Mouse (Mus musculus): ENCODE data around the gene St3gal6.

The St3gal6 gene

GRCm38 (mm10) chr16:58430246-58430645 lies 93.8 kb downstream of the St3gal6 start:
- no peak for DNase-seq (ENCODE audit: low spot score)

DNA sequence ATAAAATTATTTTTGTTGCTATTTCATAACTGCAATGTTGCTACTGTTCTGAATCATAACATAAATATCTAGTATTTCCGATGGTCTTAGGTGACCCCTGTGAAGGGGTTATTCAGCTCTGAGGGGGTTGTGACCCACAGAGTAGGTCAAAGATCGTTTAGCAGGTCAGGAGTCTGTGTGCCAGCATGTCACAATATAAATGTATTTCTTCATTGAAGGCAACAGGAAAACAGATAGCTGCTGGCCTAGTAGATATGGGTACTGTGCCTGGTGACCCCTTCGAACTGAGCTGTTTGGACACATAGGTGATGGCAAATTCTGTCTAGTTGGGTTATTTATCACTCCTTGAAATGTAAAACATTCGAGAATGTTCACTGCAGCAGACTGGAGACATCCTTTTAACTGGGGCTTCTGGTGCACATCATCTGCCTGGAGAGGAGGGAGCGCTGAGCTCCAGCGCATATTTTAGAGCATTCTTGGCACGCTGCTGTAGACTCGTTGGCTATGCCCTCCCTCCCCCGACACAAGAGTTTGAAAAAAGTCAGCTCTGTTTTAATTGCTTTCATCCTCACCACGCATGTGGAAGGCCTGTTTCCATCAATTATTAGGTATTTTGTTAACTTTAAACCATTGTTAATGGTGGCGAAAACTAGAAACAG lies 102.2 kb downstream of the St3gal6 start:
- DNase-seq (ENCODE audit: low spot score) = no peak

All from ovary, postnatal 36 days (tissue).